Mouse (Mus musculus): ENCODE measurements around the gene Szt2. TPM values are rescaled to one million over a fixed set of nuclear protein-coding genes. Genes with fewer than 3 reads are reported as not detected.

Gene Szt2
- polyA plus RNA-seq, 1 experiment from 2014 or later = 2.4 TPM

DNA sequence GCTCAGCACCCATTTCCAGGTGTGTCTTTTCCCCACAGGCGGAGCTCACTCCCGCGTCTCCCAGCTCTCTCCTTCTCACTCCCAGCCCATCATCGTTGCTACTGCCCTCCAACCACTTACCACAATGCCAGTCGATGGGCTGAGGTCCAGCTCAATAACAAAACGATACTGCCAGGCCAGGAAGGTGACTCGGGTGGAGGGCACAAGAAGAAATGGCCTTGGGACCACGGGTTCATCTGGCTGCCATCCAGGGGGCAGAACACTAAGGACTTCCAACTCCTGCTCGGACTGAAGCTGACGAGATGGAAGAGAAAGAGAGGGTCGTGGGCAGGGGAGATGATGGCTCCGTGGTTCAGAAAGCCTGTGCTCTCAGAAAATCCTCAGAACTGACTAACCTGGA, 6.4 kb downstream of the Szt2 start:
- no peaks in the 10 kb centered on the region for H3K9me3 ChIP-seq (replicated peaks)
- ATAC-seq (ENCODE audit: insufficient read depth) = no peak
- no peak overlapping the region for H3K4me2 ChIP-seq
- no peaks in the 10 kb centered on the region for H3K27me3 ChIP-seq
- H3K36me3 ChIP-seq (replicated peaks) = peaks cover 71% of the 10 kb centered on the region
- H3K9ac ChIP-seq = no peak overlapping the region
- H3K4me1 ChIP-seq (replicated peaks) = peaks cover 29% of the 10 kb centered on the region
- WGBS (ENCODE audit: insufficient replicate concordance) = 84% methylated on average over 12 of the region's 12 CpGs
- no peak overlapping the region for H3K4me3 ChIP-seq (replicated peaks)
- H3K27ac ChIP-seq (replicated peaks) = no peak overlapping the region

DNA sequence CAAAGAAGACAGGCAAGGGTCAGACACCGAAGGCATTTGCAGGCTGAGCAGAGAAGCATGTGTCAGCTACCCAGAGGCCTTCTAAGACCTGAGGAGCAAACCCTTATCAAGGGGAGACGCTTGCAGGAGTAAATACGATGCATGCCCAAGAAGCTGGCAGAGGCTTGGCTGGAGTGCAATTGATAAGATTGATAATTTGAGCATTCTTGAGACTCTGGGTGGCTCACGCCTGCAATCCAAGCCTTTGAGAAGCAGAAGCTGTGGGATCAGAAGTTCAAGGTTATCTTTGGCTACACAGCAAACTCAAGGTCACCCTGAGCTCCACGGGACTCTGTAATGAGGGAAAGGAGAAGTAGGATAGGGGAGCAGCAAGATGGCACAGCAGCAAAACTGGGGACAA, 7.2 kb downstream of the Szt2 start:
- H3K4me2 ChIP-seq = peak overlapping the region; percentile 13; the same call in 1 of the 2 replicates
- peaks cover 23% of the 10 kb centered on the region for H3K4me1 ChIP-seq (replicated peaks)
- H3K36me3 ChIP-seq (replicated peaks) = peaks cover 79% of the 10 kb centered on the region
- ATAC-seq (ENCODE audit: insufficient read depth) = peak; percentile 70
- H3K9me3 ChIP-seq (replicated peaks) = no peaks in the 10 kb centered on the region
- no peak overlapping the region for H3K4me3 ChIP-seq (replicated peaks)
- 31% methylated on average over 5 of the region's 5 CpGs for WGBS (ENCODE audit: insufficient replicate concordance)
- H3K27ac ChIP-seq (replicated peaks) = peak overlapping the region; percentile 24; the same call in 1 of the 2 replicates
- H3K9ac ChIP-seq = peak overlapping the region; percentile 15; the same call in 1 of the 2 replicates
- no peaks in the 10 kb centered on the region for H3K27me3 ChIP-seq

DNA sequence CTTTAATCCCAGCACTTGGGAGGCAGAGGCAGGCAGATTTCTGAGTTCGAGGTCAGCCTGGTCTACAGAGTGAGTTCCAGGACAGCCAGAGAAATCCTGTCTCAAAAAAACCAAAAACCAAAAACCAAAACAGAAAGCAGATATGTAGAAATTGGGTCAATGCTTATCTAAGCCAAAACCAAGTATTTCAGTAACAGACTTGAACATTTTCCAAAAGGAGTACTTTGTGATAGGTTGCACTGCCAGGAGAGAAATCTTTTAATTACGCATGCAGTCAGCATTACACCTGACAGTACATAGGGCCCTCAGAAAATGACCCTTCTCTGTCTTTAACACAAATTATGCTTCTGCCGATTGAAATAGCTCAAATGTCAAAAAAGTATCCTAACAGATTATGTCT, 7.7 kb downstream of the Szt2 start:
- no peak overlapping the region for H3K4me3 ChIP-seq (replicated peaks)
- WGBS (ENCODE audit: insufficient replicate concordance) = 77% methylated on average over 3 of the region's 3 CpGs
- peaks cover 84% of the 10 kb centered on the region for H3K36me3 ChIP-seq (replicated peaks)
- no peak for ATAC-seq (ENCODE audit: insufficient read depth)
- H3K27me3 ChIP-seq = no peaks in the 10 kb centered on the region
- H3K9ac ChIP-seq = peak overlapping the region; percentile 15; the same call in 1 of the 2 replicates
- no peaks in the 10 kb centered on the region for H3K9me3 ChIP-seq (replicated peaks)
- H3K4me2 ChIP-seq = peak overlapping the region; percentile 13; the same call in 1 of the 2 replicates
- 0 out of 2 replicates have a peak overlapping the region, but pooled peaks have one; percentile 24 for H3K27ac ChIP-seq (replicated peaks)
- H3K4me1 ChIP-seq (replicated peaks) = peaks cover 23% of the 10 kb centered on the region

DNA sequence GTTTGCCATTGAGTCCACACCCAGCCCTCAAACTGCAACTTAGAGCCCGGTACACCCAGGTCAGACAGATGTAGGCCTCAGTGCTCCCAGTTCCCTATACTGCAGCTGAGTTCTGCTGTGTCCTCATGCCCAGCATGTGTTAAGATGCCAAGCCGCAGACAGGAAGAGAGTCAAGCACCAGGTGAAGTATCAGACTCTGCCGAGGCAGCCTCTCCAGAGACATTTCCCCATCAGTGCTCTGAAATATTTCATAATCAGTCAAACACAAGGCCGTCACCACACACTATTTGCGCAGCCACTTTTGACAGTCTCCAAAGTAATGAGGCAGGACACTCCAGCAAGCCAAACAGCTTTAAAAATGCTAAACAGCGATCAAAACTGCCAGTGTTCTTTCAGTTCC, 10.7 kb downstream of the Szt2 start:
- Histone ChIP-seq H3K4me2 (no peak overlapping the region), H3K9me3 (replicated peaks) (no peaks in the 10 kb centered on the region), H3K27me3 (no peaks in the 10 kb centered on the region), H3K4me3 (replicated peaks) (no peak overlapping the region), H3K36me3 (replicated peaks) (peaks cover 91% of the 10 kb centered on the region), H3K9ac (no peak overlapping the region), H3K27ac (replicated peaks) (no peak overlapping the region), H3K4me1 (replicated peaks) (peaks cover 20% of the 10 kb centered on the region)
- WGBS (ENCODE audit: insufficient replicate concordance) = 76% methylated on average over 6 of the region's 6 CpGs
- ATAC-seq (ENCODE audit: insufficient read depth) = no peak

DNA sequence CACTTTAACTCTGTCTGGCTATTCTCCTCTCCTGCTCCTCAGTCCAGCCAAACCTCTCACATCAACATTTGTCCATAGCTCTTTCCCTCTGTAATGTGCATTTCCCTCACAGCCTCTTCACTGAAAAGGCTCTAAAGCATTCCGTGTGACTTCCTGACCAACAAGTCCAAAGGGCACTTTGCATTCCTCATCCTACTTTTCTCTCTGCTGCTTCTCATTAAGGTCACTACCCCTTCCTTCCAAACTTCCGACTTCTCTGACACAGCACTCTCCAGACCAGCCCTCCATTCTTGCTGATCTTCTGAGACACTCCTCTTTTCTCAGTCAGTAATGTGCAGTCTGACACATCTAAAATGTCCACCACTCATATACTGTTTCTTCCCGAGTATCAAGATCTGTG, 12.6 kb downstream of the Szt2 start:
- Histone ChIP-seq H3K27me3 (no peaks in the 10 kb centered on the region), H3K9me3 (replicated peaks) (no peaks in the 10 kb centered on the region), H3K9ac (no peak overlapping the region), H3K4me1 (replicated peaks) (peaks cover 4% of the 10 kb centered on the region), H3K4me2 (no peak overlapping the region), H3K27ac (replicated peaks) (no peak overlapping the region), H3K36me3 (replicated peaks) (peaks cover 91% of the 10 kb centered on the region), H3K4me3 (replicated peaks) (no peak overlapping the region)
- 61% methylated on average over 3 of the region's 3 CpGs for WGBS (ENCODE audit: insufficient replicate concordance)
- no peak for ATAC-seq (ENCODE audit: insufficient read depth)

DNA sequence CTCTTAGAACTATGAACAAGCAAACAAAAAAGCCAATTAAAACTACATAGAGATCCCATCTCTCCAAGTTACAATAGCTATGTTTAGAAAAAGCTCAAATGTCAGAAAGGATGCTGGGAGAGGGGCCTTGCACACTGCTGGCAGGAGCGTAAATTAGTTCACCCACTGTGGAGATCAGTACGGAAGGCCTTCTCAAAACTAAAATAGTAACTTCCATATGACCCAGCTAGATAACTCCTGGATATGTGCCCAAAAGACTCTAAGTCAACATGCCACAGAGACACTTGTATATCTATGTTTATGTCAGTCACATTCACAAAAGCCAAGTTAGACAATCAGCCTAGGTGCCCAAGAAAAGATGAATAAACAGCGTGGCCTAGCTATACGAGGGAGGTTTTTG, 13.8 kb downstream of the Szt2 start:
- 75% methylated on average over 4 of the region's 4 CpGs for WGBS (ENCODE audit: insufficient replicate concordance)
- H3K4me1 ChIP-seq (replicated peaks) = no peaks in the 10 kb centered on the region
- H3K9ac ChIP-seq = no peak overlapping the region
- no peaks in the 10 kb centered on the region for H3K9me3 ChIP-seq (replicated peaks)
- no peak overlapping the region for H3K4me3 ChIP-seq (replicated peaks)
- peaks cover 91% of the 10 kb centered on the region for H3K36me3 ChIP-seq (replicated peaks)
- no peak overlapping the region for H3K4me2 ChIP-seq
- no peak overlapping the region for H3K27ac ChIP-seq (replicated peaks)
- ATAC-seq (ENCODE audit: insufficient read depth) = no peak
- H3K27me3 ChIP-seq = no peaks in the 10 kb centered on the region

DNA sequence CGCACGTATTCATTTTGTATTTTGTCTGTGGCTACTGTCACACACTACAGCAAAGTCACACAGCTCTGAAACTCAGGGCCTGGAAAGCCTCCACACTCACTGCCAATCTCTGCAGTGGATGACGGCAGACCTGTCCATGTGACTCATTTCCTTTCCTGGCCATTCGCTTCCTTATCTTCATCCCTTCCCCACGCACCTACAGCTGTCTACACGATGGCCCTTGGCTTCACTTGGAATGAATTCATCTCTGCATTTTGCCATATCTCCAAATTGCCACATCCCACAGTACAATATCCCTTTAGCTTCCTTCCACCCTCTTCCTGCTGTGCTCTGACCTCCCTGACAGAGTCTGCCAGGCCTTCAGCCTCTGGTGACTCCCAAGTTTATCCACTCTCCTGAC, 14.6 kb downstream of the Szt2 start:
- Histone ChIP-seq H3K4me2 (no peak overlapping the region), H3K9ac (no peak overlapping the region), H3K4me3 (replicated peaks) (no peak overlapping the region), H3K9me3 (replicated peaks) (no peaks in the 10 kb centered on the region), H3K4me1 (replicated peaks) (no peaks in the 10 kb centered on the region), H3K27ac (replicated peaks) (no peak overlapping the region), H3K27me3 (no peaks in the 10 kb centered on the region), H3K36me3 (replicated peaks) (peaks cover 91% of the 10 kb centered on the region)
- ATAC-seq (ENCODE audit: insufficient read depth) = peak; percentile 7; the same call in 1 of the 2 replicates
- WGBS (ENCODE audit: insufficient replicate concordance) = 71% methylated on average over 6 of the region's 6 CpGs

DNA sequence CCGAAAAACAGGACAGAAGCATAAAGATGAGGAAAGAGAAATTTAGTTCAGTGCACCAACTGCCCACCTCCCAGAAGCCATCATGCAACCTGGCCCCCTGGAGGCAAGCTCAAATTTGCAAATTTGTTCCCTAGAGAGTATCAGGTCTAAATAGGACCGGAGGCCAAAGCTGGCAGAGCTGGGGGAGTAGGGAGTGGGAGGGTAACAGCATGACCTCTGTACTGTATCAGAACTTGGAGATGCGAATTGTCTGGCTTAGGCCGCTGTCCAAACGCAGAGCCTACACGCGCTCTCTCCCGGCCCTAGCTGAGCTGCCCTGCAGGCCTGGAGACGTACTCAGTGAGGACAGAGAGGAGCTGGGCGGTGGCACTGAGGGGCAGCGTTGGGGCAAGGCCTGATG, 18.9 kb downstream of the Szt2 start:
- H3K4me2 ChIP-seq = no peak overlapping the region
- no peak for ATAC-seq (ENCODE audit: insufficient read depth)

DNA sequence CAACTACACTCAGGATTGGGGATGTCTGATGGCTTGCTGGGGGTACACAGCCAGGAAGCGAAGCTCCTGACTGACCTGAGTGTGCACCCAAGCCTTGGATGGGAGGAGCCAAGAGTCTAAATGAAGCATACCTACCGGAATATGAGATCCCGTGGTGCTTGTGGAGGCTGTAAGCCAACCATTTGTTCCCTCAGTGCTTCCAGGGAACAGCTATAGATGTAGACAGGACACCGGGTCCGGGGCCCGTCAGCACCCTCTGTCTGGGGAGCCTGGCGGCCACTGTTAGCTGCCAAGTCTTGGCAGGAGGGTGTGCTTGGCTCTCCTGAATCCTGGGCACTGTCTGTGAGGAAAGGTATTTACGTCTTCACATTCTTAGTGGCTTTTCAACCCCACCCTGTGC, 21.8 kb downstream of the Szt2 start:
- no peak for ATAC-seq (ENCODE audit: insufficient read depth)
- WGBS (ENCODE audit: insufficient replicate concordance) = 83% methylated on average over 8 of the region's 8 CpGs
- peaks cover 100% of the 10 kb centered on the region for H3K36me3 ChIP-seq (replicated peaks)

More for the DNA sequence above, 18.9 kb downstream of the Szt2 start:
- no peak overlapping the region for H3K9ac ChIP-seq
- no peak overlapping the region for H3K4me3 ChIP-seq (replicated peaks)
- H3K27me3 ChIP-seq = no peaks in the 10 kb centered on the region
- H3K27ac ChIP-seq (replicated peaks) = no peak overlapping the region
- peaks cover 100% of the 10 kb centered on the region for H3K36me3 ChIP-seq (replicated peaks)
- WGBS (ENCODE audit: insufficient replicate concordance) = 91% methylated on average over 11 of the region's 11 CpGs
- H3K9me3 ChIP-seq (replicated peaks) = no peaks in the 10 kb centered on the region
- H3K4me1 ChIP-seq (replicated peaks) = no peaks in the 10 kb centered on the region

DNA sequence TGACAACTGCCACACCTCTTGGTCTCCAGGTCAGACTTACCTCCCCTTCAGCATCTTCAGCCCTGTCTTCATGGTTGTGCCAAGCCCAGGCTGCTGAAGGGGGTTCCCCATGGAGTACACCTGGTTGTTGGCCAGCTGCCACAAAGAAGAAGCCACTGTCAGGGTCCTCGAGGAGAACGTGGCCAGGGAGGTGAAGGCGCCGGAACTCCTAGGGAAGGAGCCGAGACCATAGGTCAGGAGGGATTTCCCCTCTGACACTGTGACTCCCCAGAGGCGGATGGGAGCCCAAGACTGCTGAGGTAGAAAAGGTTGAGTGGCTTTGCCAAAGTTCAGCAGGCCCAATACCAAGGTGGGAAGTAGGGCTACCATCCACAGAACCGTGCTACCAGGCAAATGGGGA, 25.8 kb downstream of the Szt2 start:
- H3K4me3 ChIP-seq (replicated peaks) = no peak overlapping the region
- 80% methylated on average over 7 of the region's 7 CpGs for WGBS (ENCODE audit: insufficient replicate concordance)
- H3K4me2 ChIP-seq = no peak overlapping the region
- no peaks in the 10 kb centered on the region for H3K27me3 ChIP-seq
- ATAC-seq (ENCODE audit: insufficient read depth) = no peak
- no peak overlapping the region for H3K9ac ChIP-seq
- H3K9me3 ChIP-seq (replicated peaks) = no peaks in the 10 kb centered on the region
- no peaks in the 10 kb centered on the region for H3K4me1 ChIP-seq (replicated peaks)
- H3K27ac ChIP-seq (replicated peaks) = no peak overlapping the region
- peaks cover 96% of the 10 kb centered on the region for H3K36me3 ChIP-seq (replicated peaks)

More for the DNA sequence above, 21.8 kb downstream of the Szt2 start:
- Histone ChIP-seq H3K9me3 (replicated peaks) (no peaks in the 10 kb centered on the region), H3K9ac (no peak overlapping the region), H3K4me3 (replicated peaks) (no peak overlapping the region), H3K4me2 (no peak overlapping the region), H3K27me3 (no peaks in the 10 kb centered on the region), H3K27ac (replicated peaks) (no peak overlapping the region), H3K4me1 (replicated peaks) (no peaks in the 10 kb centered on the region)

DNA sequence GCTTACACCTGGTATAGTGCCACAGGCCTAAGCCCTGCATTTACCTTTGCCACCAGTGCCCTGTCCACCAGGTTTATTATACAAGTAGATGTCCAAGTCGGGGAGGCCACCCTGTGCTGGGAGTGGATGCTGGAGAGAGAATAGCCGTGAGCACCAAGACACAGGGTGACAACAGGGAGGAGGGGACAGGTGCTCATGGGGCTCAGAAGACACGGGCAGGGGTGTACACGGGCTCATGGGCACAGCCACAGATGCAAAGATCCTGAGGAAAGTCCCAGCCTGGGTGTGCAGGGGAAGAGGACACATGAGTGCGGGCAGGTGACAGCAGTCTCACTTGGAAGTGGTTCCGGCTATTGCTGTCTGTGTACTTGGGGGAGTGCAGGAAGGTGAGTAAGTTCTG, 33.1 kb downstream of the Szt2 start:
- Histone ChIP-seq H3K4me2 (no peak overlapping the region), H3K4me3 (replicated peaks) (no peak overlapping the region), H3K4me1 (replicated peaks) (no peaks in the 10 kb centered on the region), H3K27ac (replicated peaks) (no peak overlapping the region), H3K9ac (no peak overlapping the region), H3K27me3 (no peaks in the 10 kb centered on the region), H3K36me3 (replicated peaks) (peaks cover 96% of the 10 kb centered on the region), H3K9me3 (replicated peaks) (no peaks in the 10 kb centered on the region)
- 84% methylated on average over 6 of the region's 6 CpGs for WGBS (ENCODE audit: insufficient replicate concordance)
- no peak for ATAC-seq (ENCODE audit: insufficient read depth)

DNA sequence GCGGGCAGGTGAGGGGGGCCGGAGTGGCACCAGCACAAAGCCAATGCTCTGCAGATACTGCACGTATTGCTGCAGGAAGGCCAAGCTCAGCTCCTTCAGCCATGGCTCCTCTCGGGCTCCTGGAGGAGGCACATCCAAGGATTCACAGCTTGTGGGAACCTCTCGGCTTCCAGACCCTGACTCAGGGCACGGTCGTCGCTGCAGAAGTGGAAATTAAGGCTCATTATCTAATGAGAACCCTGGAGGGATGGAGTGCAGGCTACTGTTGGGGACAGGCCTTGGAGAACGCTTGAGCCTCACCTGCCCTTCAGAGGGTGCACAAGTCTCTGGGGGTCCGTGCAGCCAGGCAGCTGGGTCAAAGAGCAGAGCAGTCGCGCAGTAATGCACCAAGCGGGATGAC, 37.3 kb downstream of the Szt2 start:
- no peak overlapping the region for H3K9ac ChIP-seq
- H3K4me3 ChIP-seq (replicated peaks) = no peak overlapping the region
- H3K4me2 ChIP-seq = no peak overlapping the region
- no peaks in the 10 kb centered on the region for H3K27me3 ChIP-seq
- 91% methylated on average over 13 of the region's 13 CpGs for WGBS (ENCODE audit: insufficient replicate concordance)
- H3K9me3 ChIP-seq (replicated peaks) = no peaks in the 10 kb centered on the region
- H3K36me3 ChIP-seq (replicated peaks) = peaks cover 82% of the 10 kb centered on the region
- H3K4me1 ChIP-seq (replicated peaks) = no peaks in the 10 kb centered on the region
- ATAC-seq (ENCODE audit: insufficient read depth) = no peak
- no peak overlapping the region for H3K27ac ChIP-seq (replicated peaks)

Data from liver, embryonic 15.5 days (tissue).